Mouse (Mus musculus) lung, adult 2 months (tissue): Measurements from ENCODE around the gene Marveld3. TPM values are rescaled to one million over a fixed set of nuclear protein-coding genes. Genes with fewer than 3 reads are reported as not detected.

Experiments
- DNase-seq: peaks from one replicate; pipeline ENCODE4 v3.0.0; 2022
- H3K4me1 ChIP-seq: fragments of 200-500 bp; 2 replicates; pipeline ENCODE4 v1.6.1; 2011; ENCODE audit warnings: low read length; ENCODE audit not compliant: control insufficient read depth, insufficient read depth
- H3K4me3 ChIP-seq: fragments of 200-500 bp; replicated peaks from 2 replicates; pipeline ENCODE3; 2011; ENCODE audit warnings: low read depth, mild to moderate bottlenecking, control low read depth, low read length; ENCODE audit errors: extremely low read depth
- CTCF ChIP-seq: fragments of 200-500 bp; IDR thresholded peaks from 2 replicates; pipeline ENCODE4 v1.5.1; 2011; ENCODE audit warnings: mild to moderate bottlenecking, low read length, control low read depth; ENCODE audit not compliant: insufficient read depth
- POLR2A ChIP-seq: fragments of 200-500 bp; IDR thresholded peaks from 2 replicates; pipeline ENCODE4 v1.6.1; 2011; ENCODE audit warnings: low read depth, mild to moderate bottlenecking, control low read depth, low read length, borderline replicate concordance; ENCODE audit errors: extremely low read depth
- WGBS: fragments of 180-500 bp; shearing (Covaris S2); methylation state at CpG from one replicate; pipeline ENCODE4 v1.1.7; 2018; 5-methylcytosine and 5-hydroxymethylcytosine counted together
- polyA plus RNA-seq: library from polyadenylated mRNA; depleted of rRNA; stranded (reverse); fragments of >200 nt; gene quantifications from 2 replicates; pipeline ENCODE4 v1.2.3, GENCODE M21; 2012; rRNA removed

Gene Marveld3
- polyA plus RNA-seq, 1 experiment: 5.9 TPM

DNA sequence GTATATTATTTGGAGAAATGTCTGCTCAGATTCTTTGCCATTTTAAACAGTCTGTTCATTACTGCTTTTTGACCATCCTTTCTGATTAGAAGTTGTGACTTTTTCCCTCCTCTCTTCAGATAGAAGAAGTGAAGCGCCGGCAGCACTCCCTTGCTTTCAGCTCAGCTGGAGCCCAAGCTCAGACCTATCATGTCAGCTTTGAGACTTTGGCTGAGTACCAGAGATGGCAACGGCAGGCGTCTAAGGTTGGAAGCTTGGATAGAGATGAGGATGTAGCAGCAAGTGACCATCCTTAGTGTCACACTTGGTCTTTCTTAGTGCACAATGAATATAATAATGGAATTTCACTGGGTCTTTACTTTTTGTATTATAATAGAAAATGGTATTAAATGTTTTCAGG is 54.6 kb downstream of the Marveld3 start:
- WGBS: 89% methylated on average over 4 of the region's 4 CpGs
- no peak for DNase-seq
- Histone ChIP-seq H3K4me3 (no peak overlapping the region), H3K4me1 (no peaks in the 10 kb centered on the region)
- TF ChIP-seq CTCF: no peak
- TF ChIP-seq POLR2A: no peak

DNA sequence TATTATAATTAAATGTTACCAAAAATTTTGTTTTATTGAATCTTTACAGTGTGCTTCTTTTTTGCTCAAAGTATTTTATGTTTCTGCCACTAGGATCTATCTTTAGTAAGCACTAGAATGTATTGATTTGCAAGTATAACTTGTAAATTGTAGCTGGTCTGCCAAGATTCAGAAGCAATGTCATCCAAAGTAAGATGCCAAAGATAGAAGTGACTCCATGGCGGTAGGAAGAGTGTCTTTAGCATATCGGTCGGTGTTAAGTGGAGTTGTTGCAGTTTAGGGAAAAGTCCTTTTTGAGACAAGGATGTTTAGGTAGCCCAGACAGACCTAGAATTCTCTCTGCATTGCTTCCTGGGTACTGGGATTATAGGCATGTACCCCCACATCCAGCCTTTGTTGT is 55.1 kb downstream of the Marveld3 start:
- Histone ChIP-seq H3K4me3 (no peak overlapping the region), H3K4me1 (no peaks in the 10 kb centered on the region)
- DNase-seq: no peak
- TF ChIP-seq POLR2A (no peak), CTCF (no peak)
- 94% methylated on average over 3 of the region's 3 CpGs for WGBS

DNA sequence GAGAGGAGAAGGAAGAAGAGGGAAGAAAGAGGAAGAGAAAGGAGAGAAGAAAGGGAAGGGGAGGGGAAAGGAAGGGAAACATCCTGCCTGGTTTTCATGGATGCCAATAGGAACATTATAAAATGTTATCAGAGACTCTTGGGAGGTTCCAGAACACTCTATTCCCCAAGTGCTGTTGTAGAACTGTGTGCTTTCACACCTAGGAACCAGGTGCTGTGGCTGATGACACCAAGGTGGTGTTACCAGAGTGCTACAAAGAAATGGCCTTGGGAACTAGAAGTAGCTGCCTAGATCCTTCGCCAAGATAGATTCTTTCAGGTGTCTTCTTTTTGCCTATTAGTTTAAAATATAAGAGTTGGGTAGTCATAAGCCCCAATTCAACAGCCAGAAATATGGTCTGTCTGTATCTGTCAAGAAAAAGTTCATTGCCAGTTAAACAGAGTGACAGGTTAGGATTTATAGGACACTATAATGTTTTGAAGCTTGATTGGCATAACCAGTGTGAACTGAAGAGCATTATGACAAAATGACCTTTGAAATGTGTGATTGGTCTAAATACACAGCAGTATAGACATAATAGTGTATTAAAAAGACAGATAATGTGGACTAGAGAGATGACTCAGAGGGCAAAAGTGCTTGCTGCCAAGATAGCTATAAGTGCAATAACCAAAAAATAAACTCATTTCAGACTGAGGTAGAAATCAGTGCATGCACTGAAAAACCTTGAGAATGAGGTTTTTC is 56.9 kb downstream of the Marveld3 start:
- Histone ChIP-seq H3K4me3 (no peak overlapping the region), H3K4me1 (no peaks in the 10 kb centered on the region)
- DNase-seq: no peak
- WGBS: 95% methylated on average over 1 of the region's 1 CpGs
- TF ChIP-seq CTCF (no peak), POLR2A (no peak)

DNA sequence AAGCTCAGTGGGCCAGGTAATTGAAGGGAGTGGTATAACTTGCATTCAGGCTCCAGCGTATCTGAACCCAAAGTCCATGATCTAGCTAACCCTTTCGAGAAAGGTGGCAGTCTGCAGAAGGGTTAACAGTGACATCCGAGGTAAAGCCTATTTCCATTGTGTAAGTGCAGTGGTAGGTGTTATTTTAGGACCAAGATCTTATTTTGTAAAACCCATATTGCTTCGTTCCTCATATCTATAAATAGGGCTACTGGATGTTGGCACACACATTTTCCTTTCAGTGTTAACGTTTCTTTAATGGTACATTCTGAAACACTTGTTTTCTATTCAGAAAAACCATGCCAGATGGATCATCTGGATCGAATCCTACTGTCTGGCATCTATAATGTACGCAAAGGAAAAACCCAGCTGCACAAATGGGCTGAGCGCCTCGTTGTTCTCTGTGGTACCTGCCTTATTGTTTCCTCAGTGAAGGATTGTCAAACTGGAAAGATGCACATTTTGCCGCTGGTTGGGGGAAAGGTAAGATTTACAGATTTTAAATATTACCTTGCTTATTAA is 58.0 kb downstream of the Marveld3 start:
- Histone ChIP-seq H3K4me1 (no peaks in the 10 kb centered on the region), H3K4me3 (no peak overlapping the region)
- 58% methylated on average over 10 of the region's 10 CpGs for WGBS
- no peak for TF ChIP-seq POLR2A
- TF ChIP-seq CTCF: no peak
- DNase-seq: no peak

- H3K4me1 ChIP-seq: no peaks in the 10 kb centered on the region
- H3K4me3 ChIP-seq: no peak overlapping the region
- DNase-seq: no peak
- TF ChIP-seq POLR2A (no peak), CTCF (no peak)
Observed at GRCm38 (mm10) chr8:109902379-109902778, 59.6 kb downstream of the Marveld3 start.

Other genes with a start within 250 kb of the Marveld3 start
- gene Atxn1l, start 224.5 kb downstream of the Marveld3 start, polyA plus RNA-seq: 24.5 and 31.6 TPM in 2 replicates
- gene Ap1g1, start 183.6 kb downstream of the Marveld3 start, polyA plus RNA-seq: 25.0 and 38.2 TPM in 2 replicates
- gene Phlpp2, start 93.7 kb downstream of the Marveld3 start, polyA plus RNA-seq: 4.4 and 6.6 TPM in 2 replicates
- gene Tat, start 28.2 kb upstream of the Marveld3 start, polyA plus RNA-seq: 0.71 and 1.00 TPM in 2 replicates
- 11.9 and 17.1 TPM in 2 replicates for gene Chst4, start 77.5 kb upstream of the Marveld3 start, polyA plus RNA-seq
- gene Zfp612, start 117.5 kb upstream of the Marveld3 start, polyA plus RNA-seq: 1.2 TPM in 2 replicates
- gene Gm21964, start 139.0 kb upstream of the Marveld3 start, polyA plus RNA-seq: not detected in 2 replicates
- not detected in 2 replicates for gene Gm17720, start 140.6 kb upstream of the Marveld3 start, polyA plus RNA-seq
- 0.12 TPM in 1 of 2 replicates, not detected in the other for gene Calb2, start 206.0 kb upstream of the Marveld3 start, polyA plus RNA-seq